Mouse (Mus musculus) T-helper 1 cell (primary cell): ENCODE measurements around the gene Sema7a.

Experiments
- in situ Hi-C: fragments of 300-600 bp; cut with MboI, MseI; formaldehyde crosslinking; loops from one replicate; pipeline ENCODE4 v1.15.1; 2025; ENCODE audit warnings: high pct_unique_total_duplicates

Sema7a gene

DNA sequence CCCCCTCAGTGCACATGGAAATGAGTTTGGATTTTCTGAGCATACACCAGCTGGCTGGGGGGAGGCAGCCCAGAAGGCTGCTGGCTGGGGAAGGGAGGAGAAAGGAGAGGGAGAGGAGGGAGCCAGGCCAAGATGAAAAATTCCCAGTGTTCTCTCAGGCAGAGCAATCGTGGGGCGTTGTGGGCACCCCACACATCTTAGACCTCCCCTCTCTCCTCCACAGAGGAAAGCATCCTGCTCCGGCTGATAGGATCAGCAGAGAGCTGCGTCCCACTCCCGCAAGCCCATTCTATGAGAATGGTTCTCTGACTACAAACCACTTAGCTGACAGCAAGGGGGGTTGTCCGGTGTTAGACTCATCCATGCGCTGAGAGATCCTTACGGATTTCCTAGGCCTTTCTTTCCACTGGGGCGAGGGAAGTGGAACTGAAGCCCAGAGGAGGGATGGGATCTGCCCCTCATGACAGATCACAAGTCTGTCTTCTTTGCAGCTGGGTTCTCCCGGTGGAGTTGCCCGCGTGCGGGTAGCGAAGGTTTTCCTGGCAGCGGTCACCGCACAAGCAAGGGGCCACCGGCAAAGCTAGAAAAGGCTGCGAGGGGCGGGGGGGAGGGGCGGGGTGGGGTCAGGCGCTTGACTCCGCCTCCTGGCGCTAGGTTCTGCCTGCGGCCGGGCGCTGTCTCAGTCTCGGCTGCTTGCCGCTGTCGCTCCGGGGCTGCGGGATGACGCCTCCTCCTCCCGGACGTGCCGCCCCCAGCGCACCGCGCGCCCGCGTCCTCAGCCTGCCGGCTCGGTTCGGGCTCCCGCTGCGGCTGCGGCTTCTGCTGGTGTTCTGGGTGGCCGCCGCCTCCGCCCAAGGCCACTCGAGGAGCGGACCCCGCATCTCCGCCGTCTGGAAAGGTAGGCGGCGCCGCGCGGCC, at the start of gene Sema7a:
Gene Sema7a (plus strand): TSS at position 682 of the 918 bp plus-strand sequence.
- in situ Hi-C loops = loop anchor here (5.0 kb wide), 2 partner anchors 53 to 77 kb away; no protein-coding TSS in a partner anchor

DNA sequence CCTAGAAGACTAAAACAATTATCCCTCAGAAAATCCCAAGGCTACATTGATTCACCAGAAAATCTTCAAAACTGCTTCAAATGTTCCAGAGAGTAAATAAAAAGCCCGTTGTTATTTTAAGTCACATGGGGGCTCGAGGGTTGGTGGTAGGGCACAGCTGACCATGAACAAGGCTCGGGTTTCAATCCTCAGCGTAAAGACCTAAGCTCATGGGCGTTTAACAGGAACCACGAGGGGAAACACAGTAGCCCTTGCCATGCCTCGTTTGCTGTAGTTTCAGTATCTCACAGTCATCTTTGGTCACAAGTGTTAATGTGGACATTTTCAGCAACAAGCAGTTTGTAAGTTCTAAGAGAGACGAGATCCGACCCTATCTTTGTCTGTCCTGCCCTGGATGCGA, 39.4 kb upstream of the Sema7a start:
- in situ Hi-C loops = no loop called here

DNA sequence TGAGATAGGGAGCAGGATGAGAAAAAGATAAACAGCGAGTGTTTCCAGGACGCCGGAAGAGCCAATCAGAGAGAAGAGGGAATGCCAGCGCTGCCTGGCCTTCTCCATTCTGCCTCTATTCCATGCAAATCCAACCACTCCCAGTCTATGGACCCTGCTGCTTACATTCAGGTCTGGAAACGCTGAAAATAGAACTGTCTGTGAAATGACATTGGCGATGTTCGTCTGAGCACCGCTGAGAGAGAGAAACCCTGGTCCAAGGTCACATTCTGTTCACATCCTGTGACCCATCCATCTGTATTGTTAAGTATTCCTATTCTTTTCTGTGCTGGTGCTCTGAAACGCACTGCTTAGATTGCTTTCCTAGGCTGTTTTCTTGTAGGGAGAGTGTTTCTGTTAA, 38.7 kb upstream of the Sema7a start:
- in situ Hi-C loops = no loop called here

DNA sequence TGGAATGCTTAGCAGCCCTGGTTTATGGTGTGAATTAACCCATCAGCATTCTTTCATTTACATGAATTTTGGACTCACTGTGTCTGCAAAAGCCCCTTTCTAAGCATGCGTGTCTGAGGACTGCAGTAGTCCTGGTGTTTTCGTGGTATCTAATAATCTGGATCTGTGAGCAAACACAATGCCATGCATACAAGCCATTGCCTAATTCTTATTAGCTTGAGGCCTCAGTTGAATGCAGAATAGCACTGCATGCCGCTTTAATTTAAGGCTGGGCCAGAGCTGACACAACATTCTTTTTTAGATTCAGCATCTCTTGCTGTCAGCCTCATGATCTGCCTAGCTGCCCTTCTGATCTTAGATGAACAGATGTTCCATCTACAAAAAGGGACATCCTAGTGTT, 38.3 kb upstream of the Sema7a start:
- in situ Hi-C loops = no loop called here

DNA sequence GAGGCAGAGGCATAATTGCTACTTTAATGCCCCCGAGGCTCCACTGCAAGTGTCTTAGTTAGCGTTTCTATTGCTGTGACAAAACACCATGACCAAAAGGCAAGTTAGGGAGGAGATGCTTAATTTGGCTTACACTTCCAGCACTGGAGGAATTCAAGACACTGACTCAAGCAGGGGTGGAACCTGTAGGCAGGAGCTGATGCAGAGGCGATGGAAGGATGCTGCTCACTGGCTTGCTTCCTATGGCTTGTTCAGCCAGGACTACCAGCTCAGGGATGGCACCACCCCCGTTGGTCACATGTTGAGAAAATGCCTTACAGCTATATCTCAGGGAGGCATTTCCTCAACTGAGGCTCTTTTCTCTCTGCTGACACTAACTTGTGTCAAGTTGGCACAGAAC, 37.8 kb upstream of the Sema7a start:
- in situ Hi-C loops = no loop called here

DNA sequence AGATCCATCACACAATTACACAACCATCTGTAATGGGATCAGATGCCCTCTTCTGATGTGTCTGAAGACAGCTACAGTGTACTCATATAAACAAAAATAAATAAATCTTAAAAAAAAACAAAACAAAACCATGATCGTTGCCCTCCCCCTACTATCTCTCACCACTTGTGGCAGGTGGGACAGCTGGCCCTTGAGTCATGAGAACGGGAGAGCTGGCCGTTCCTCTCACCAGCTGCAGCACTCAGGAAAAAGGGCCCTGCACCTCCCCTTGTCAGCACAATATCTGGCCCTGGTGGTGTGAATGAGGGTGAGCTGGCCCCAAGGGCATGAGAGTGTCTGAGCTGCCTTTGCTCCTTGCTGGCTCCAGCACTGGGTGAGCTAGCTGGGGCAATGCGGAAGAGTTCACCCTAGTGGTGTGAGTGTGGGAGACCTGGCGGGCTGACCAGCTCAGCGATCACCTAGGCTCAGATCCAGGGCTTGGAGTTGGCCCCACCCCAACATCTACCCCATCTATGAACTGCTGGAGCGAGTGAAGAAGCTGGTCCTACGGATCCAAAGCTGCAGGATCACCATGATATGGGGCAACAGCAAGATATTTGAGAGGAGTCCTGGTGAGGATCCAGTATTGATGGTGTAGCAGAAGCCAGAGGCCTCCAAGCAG, 36.2 kb upstream of the Sema7a start:
- in situ Hi-C loops = no loop called here

DNA sequence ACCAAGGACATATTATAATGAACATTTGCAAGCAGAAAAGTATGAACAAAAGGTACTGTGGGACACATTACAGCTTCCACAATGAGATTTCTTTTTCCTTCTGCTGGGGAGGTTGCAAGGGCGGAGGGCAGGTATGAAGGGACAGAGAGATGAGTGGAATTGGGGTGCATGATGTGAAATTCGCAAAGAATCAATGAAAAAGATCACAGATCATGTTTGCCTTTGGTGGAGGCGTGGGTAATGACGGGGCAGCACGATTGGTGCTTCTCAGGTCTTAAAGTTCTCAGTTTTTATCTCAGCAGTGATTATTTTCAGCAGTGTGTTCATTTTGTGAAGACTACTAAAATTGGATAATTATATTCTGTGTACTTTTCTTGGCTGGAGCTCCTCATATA, 35.7 kb upstream of the Sema7a start:
- in situ Hi-C loops = no loop called here

DNA sequence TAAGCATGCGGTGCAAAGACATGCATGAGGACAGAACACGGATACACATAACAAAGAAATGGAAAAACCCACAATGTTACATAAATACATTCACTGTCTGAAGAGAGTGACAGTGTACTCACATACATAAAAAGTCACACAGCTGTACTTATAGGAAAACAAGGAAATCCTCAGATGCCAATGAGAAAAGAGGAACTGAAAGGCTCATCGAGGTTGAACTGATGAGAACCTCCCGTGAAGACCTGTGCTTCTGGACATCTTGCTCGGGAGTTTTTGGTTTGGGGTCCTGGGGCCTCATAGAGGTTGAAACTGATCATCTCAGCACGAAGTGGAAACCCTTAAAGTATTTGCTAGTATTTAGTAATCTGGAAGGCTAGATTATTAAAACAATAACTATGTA, 32.7 kb upstream of the Sema7a start:
- in situ Hi-C loops = no loop called here

DNA sequence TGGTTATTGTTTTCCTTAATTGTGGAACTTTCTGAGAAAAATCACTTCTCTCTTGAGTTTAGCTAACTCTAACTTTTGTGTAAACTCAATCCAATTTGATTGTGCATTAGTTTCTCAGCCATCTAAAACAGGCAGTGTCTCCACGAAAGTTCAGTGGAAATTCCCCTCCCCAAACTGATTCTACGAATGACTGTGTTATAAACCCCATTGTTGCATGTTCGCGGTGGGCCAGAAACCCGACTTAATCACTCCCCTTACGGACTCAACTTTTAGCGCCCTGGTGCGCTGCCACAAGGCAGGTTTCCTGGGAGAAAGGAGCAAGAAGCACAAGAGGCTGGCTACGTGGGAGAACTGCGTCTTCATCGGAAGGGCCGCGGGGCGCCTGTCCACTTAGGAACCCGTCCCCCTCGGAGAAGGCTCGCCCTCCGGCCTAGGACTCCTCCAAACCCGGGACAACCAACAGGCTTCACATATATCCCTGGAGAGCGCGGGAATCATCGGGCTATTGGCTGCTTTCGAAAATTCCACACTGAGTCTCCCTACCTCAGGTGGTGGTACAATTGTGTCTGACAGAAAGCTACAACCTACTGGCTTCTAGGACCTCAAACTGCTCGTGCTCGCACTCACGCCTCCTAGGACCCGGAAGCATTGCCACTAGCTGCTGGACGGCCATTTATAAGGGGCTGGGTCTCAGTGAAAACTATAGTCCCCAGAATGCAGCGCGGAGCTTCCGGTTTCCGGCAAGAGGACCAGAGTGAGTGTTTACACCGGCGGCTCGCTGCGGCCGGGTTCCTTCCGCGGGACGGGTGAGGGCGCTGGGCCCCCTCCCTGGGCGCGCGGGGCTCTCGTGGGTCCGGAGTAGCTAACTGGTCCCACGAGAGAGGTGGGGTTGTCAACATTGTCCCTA, 29.4 kb upstream of the Sema7a start, which contains the start of gene Ubl7:
Gene Ubl7 (plus strand): TSS at position 726 of the 907 bp plus-strand sequence.
- in situ Hi-C loops = no loop called here

DNA sequence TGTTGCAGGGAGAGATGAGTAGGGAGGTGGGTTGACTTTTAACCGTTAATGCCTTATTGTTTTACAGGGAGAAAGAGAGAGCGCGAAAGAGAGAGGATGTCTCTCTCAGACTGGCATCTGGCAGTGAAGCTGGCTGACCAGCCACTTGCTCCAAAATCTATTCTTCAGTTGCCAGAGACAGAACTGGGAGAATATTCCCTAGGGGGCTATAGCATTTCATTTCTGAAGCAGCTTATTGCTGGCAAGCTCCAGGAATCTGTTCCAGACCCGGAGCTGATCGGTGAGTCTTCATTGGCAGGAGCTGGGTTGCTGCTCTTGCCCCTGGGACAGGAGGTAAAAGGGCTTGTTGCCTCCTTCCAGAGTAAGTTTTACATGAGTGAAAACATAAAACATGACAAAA, 27.3 kb upstream of the Sema7a start:
- in situ Hi-C loops = no loop called here

DNA sequence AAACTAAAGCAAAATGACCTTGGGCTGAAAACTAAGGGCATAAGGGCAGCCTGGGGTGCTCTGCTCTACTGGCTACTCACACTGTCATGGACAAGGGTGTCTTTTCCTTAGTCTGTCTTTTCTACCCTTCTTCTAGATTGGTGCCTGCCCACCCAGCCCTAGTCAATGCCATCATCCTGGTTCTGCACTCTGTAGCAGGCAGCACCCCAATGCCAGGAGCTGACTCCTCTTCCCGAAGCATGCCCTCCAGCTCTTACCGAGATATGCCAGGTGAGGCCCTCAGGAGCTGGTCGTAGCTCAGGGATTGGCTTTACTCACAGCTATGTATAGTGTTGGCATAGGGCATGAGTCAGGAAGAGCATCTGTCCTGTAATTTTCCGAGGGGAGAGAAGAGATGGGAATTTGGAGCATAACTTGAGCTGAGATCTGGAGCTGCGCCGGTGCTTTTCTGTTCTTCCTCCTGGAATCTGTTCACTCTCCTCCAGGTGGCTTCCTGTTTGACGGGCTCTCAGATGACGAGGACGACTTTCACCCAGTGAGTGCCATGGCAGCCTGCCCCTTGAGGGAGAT, 18.3 kb upstream of the Sema7a start:
- in situ Hi-C loops = no loop called here

DNA sequence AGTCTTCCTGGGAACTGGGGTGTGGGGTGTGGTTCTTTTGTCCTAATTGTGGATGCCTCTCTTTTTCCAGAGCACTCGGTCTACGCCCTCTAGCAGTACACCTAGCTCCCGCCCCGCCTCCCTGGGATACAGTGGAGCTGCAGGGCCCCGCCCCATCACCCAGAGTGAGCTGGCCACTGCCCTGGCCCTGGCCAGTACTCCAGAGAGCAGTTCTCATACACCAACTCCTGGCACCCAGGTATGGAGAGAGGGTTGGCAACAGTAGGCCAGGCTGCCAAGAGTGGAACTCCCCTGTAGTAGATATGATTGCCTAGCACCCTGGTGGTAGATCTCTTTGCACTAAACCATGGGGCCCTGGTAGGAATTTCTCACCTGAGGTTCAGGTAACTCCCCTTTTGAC, 17.5 kb upstream of the Sema7a start:
- in situ Hi-C loops = no loop called here

DNA sequence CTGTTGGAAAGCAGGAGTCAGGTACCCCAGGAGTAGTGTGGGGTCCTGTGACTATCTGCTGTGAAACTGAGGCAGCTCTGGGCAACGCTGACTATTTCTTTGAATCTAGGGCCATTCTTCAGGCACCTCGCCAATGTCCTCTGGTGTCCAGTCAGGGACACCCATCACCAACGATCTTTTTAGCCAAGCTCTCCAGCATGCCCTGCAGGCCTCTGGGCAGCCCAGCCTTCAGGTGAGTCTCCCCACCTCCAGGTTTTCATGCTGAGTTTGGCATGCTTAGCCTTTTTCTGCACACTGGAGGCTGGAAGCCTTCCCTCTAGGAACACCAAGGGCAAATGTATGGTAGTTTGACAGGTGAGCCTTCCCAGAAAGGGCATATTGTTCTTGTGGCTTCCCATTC, 16.9 kb upstream of the Sema7a start:
- in situ Hi-C loops = no loop called here

DNA sequence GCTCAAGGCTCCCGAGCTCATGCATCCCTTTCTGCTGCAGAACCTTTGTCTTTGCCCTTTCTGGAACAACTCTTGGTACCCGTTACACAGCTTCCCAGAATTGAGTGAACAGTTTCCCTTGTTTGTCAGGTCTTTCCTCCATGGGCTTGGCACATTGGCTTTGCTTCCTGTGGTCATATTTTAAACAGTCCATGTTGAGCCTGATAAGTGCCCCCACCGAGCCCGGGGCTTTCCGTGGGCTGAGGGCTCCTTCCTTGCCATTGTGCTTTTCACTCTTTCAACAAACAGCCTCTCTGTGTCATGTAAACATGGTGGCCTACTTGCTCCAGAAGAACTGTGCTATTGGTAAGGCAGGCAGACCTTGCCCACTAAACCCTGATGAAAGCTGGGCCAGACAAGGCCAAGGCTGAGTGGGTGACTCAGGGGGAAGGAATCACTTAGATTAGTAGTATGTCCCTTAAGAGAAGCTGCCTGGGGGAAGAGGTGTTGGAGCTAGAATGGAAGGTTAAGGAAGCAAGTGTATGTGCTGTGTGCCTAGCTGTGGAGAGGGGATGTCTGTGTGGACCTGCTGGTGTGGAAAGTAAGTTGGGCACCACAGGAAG, 8.6 kb upstream of the Sema7a start:
- in situ Hi-C loops = no loop called here

DNA sequence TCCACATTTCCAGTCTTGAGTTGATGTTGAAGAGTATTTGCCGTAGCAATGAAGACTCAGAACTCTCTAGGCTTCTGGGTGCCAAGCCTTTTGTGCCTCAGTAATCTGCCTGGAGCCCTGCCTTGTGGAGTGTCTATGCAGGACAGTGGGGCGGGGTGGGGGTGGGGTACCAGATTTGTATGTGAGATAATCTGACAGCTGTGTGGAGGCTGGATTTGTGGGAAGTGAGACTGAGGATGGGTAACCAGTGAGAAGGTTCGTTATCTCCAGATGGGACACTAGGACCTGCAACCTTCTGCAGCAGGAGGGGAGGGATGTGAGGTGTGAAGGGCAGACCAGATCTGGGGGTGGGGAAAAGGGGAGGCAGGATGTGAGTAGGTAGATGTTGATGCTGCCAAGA, 7.7 kb upstream of the Sema7a start:
- in situ Hi-C loops = no loop called here

DNA sequence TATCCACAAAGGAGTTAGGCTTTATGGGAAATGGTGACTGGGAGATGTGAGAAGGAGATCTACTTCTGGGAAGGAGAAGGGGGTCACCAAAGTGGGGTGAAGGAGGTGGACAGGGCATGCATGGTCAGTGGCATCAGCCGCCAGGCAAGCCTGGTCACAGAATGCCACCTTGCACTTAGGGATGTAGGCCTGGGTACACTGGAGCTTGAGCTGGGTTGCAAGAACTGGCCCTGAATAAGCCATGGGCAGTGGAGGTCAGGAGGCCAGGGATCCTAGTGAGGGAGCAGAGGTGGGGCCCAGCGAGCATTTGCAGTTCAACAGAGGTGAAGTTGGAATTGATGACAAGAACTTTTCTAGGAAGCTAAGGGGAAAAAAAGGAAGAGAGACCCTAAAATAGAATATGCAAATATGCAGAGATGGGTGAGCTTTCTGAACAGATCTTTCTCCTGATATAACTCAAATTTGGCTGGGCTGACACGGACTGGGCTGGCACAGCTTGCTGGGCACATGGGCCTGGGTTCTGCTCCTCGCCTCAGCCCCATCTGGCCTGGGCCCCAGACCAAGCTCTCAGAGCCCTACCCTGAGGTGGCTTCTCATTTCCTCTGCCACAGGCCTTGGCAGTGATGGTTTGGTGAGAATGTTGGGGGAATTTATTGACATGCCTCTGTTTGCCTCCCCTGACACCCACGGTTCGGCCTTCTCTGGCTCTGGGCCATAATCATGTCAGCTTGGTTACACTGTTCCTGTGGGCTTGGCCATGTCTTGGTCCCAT, 6.9 kb upstream of the Sema7a start:
- in situ Hi-C loops = no loop called here

DNA sequence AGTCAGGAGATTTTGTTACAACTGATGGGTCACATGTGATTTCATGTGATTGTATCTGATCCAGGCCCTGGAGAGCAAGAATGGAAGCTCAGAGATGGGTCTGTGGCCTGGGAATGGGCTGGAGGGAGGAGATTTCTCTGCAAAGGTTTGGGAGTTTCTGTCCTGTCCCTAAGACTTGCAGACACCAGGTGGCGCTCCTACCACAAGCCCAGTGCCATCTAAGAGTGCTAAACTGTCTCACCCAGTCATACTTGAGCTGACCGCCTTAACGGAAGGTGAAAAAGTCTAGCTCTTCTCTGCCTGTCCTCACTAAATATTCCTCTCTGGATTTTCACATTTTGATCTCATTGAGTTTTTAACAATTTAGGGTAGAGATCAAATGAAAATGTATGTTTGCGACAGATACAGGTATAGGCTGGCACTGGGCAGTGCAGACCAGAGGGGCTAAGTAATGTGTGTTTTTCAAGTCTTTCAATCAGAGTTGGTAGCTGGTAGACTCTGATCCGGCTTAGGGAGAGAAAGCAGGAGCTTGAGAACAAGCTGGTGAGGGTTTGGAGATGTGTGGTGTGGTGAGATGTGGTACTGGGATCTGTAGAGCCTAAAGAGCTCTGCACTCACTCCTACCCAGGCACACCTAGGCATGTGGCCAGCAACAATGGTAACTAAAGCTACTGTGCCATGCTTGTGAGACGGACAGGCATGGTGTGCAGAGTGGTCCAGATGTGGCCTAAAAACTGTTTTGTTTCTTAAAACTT, 4.1 kb upstream of the Sema7a start:
- in situ Hi-C loops = loop anchor here (5.0 kb wide), 2 partner anchors 56 to 74 kb away; no protein-coding TSS in a partner anchor

DNA sequence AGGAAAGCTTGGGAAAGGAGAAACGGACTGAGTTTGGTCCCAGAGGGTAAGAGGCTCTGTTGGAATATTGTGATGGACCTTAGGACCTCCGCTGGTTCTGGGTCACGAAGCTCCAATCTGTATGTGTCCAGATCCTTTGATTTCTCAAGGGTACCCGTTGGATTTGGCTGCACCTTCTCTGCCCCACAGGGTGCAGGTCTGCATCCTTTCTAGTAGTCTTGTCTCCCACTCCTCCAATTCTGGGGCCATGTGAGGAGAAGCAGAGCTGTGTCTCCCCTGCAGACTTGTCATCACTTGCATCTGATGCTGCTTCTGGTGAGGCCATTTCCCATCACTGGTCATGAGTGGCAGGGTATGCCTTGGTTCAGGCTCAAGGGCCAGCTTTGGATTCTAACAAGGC, 2.7 kb upstream of the Sema7a start:
- in situ Hi-C loops = loop anchor here (5.0 kb wide), 2 partner anchors 55 to 75 kb away; no protein-coding TSS in a partner anchor

DNA sequence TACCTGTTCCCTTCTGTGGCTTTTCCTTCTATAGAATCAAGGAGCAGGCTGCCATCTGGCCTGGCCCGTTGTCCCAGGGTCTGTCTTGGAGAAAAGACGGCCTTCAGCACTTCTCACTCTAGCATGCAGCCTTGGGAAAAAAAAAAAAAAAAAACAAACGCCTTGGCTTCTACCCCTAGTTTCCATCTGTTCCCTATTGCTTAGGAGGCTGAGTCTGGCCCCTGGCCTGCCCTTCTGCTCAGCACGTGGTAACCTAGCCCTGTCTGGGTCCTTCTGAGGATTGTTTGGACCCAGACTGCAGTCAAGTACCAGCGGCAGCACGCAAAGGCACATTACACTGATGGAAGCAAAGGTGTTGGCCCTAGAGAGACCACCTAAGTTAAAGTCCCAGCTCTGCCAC, 2.3 kb upstream of the Sema7a start:
- in situ Hi-C loops = loop anchor here (5.0 kb wide), 2 partner anchors 55 to 75 kb away; no protein-coding TSS in a partner anchor
